Mouse (Mus musculus): ENCODE data around the gene Camk2g.
A peak's percentile ranks its signal among the peaks of the same experiment; 100 is the strongest.

Camk2g gene

GRCm38 (mm10) chr14:20698515-20698914 lies 95.4 kb downstream of the Camk2g start:
- DNase-seq = no peak

- peak; percentile 65 to 67 for DNase-seq
These were observed 96.9 kb downstream of the Camk2g start for GRCm38 (mm10) chr14:20696986-20697385.

- DNase-seq = peak in 1 of 2 experiments; percentile 34
These were observed 97.9 kb downstream of the Camk2g start for GRCm38 (mm10) chr14:20695761-20696520.

- DNase-seq = peak; percentile 93 to 94
These were observed 98.8 kb downstream of the Camk2g start, which contains the start of gene Fut11 for GRCm38 (mm10) chr14:20694884-20695760. Gene Fut11 (plus strand): TSS chr14:20694968.

- DNase-seq = no peak
These were observed 99.6 kb downstream of the Camk2g start for GRCm38 (mm10) chr14:20694185-20694883.

- no peak for DNase-seq
These were observed 100.2 kb downstream of the Camk2g start for GRCm38 (mm10) chr14:20693589-20694101.

GRCm38 (mm10) chr14:20691772-20692171 lies 102.1 kb downstream of the Camk2g start:
- no peak for DNase-seq

GRCm38 (mm10) chr14:20689009-20689408 lies 104.9 kb downstream of the Camk2g start:
- no peak for DNase-seq

GRCm38 (mm10) chr14:20686576-20686975 lies 107.3 kb downstream of the Camk2g start:
- DNase-seq = no peak
